Mouse (Mus musculus) heart, postnatal 25 days (tissue): ENCODE data around the gene Herc1. TPM values are rescaled to one million over a fixed set of nuclear protein-coding genes. Genes with fewer than 3 reads are reported as not detected.
A peak's percentile ranks its signal among the peaks of the same experiment; 100 is the strongest.
"Not testable (repeated sequence)": the region's sequence is repeated elsewhere in the genome, so short reads cannot be mapped to it uniquely, and the experiment has no call there.

ENCODE experiments used
- DNase-seq: peaks from one replicate; pipeline ENCODE4 v3.0.0; 2022; ENCODE audit warnings: low spot score
- intact Hi-C: fragments of 180-260 bp; cut with DNase I; formaldehyde crosslinking; loops from one replicate; pipeline ENCODE4 v1.15.1; 2025
- total RNA-seq, 2 experiments: library from RNA; stranded (reverse); gene quantifications; 2 replicates each; pipeline ENCODE4 v1.2.3; 2021

The Herc1 gene
- total RNA-seq, 2 experiments from 2014 or later: 33.9 to 38.5 TPM

DNA sequence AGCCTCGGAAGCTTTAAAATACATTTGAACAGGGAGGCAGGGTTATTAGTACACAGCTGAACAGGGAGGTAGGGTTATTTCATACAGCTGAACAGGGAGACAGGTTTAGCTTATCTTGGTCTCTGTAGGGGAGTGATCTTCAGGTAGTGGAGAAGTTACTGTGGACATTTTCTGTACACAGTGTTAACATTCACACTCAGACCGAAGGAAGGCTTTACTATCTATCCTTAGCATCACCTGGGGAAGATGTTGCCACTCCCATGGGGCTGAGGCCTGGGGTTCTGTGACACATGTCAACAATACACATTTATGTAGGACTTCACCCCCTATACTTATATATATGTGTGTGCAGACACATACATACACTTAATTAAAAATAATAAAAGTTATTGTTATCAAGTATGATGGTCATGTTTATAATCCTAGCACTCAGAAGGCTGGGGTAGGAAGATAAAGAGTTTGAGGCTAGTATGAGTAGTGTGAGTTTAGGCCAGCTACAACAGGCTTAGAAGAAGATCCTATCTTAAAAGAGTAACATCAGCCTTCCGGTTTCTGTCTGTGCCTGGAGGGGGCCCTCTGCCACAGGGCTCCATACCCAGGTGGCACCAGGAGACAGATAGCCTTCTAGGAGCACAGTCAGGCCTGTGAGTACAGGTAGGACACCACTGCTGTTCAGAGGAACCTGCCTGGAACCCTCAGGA, 9.7 kb upstream of the Herc1 start:
- DNase-seq: no peak
- intact Hi-C loops: no loop called here

GRCm38 (mm10) chr9:66347405-66348035, 2.7 kb upstream of the Herc1 start:
- intact Hi-C loops: loop anchor here (5.0 kb wide), 1 partner anchor 40 kb away; no protein-coding TSS in a partner anchor
- no peak for DNase-seq

GRCm38 (mm10) chr9:66349144-66349859, 948 bp upstream of the Herc1 start:
- no peak for DNase-seq
- intact Hi-C loops: loop anchor here (5.0 kb wide), 1 partner anchor 42 kb away; no protein-coding TSS in a partner anchor

DNA sequence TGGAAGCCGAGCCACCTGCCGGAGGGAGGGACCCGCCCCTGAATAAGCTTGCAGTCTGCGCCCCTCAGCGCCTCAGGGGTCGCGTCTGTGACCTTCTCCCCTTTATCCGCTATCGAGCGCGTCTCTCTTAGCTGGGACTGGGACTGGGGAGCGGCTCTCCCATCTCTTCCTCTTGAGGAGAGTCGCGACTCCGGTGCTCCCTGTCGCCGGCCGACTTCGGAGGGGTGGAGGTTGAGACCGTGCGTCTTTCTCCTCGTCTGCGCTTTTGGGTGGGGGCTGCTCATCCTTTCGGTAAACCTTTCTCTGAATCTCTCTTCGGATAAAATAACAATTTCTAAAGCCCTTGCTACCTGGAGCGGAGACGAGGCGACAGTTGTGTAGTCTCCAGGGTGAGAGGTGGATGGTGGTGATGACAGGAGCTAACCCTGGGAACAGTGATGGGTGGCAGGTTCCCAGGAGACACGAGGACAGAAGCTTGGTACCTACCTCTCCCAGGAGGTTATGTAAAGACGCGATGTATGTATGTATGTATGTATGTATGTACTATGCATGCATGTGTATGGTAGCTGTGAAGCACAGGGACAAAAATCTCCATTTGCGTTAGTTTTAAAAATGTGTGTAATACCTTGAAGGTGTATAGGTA, 659 bp downstream of the Herc1 start:
- no peak for DNase-seq
- intact Hi-C loops: no loop called here

GRCm38 (mm10) chr9:66352704-66353103, 2.5 kb downstream of the Herc1 start:
- intact Hi-C loops: no loop called here

GRCm38 (mm10) chr9:66359135-66359534, 8.9 kb downstream of the Herc1 start:
- no peak for DNase-seq
- intact Hi-C loops: no loop called here

More at GRCm38 (mm10) chr9:66352704-66353103, 2.5 kb downstream of the Herc1 start:
- DNase-seq: no peak

DNA sequence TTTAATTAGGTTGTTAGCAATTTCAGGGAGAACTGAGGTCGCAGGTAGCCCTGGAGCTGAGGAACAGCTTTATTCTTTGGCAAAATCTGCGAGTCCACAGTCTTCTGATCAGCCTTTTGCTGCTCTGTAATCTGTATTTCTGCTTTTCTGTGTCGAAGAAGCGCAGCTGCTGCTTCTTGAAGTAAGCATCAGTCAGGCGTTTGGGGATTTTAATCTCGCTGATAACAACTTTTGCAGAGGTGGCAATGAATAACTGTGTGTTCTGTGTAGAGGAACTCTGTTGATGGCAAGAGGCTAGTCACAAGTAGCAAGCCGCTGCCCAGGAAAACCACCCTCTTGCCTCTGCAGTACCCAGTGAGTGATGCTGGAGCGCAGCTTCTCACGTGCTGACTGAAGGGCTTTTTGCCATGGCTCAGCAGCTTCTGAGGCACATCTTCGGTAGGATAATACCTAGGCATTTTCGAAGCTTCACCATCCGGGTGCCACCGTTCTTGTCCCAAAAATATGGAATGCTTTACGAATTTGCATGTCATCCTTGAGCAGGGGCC, 10.0 kb downstream of the Herc1 start:
- intact Hi-C loops: no loop called here
- peak; percentile 1 for DNase-seq

DNA sequence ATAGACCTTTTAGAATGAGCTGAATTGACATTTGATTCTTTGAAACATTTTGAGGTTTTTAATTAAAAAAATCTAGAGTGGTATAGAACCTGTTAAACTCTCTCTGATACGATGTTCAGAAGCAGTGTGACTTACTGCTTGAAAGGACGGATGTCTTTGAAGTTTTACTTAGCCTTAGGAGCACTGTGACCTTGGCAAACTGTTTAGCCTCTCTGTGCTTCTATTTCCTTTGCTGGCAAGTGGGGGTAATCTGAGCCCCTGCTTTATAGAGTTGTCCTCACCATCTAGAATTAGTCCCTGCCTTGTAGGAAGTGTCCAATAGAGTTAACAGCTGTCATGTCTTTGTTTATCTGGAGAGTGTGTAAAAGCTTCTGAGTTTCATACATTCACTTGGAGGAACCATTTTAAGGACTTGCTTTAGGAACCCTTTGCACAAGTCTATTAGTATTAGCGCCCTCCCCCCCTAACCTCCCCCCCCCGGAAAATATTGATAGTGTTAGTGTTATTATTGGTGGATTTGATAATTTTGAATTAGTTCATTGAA, 18.7 kb downstream of the Herc1 start:
- no peak for DNase-seq
- intact Hi-C loops: no loop called here

DNA sequence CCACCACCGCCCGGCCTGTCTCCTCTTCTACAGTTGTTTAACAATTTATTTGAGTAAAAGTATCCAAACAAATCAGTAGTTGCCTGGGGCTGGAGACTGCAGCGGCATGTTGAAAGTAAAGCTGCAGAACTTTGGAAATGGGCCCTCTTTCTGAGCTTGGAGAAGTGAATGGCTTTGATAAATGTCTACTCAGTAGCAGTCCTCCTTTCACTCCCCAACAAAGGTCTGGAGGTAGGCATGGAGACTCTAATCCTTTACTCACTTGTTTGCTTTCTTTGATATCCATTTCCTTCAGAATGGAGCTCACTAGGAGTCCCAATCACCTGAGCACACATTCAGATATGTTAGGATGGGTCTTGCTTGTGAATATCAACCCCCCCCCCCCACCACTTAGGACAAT, 20.1 kb downstream of the Herc1 start:
- intact Hi-C loops: no loop called here
- DNase-seq: no peak

DNA sequence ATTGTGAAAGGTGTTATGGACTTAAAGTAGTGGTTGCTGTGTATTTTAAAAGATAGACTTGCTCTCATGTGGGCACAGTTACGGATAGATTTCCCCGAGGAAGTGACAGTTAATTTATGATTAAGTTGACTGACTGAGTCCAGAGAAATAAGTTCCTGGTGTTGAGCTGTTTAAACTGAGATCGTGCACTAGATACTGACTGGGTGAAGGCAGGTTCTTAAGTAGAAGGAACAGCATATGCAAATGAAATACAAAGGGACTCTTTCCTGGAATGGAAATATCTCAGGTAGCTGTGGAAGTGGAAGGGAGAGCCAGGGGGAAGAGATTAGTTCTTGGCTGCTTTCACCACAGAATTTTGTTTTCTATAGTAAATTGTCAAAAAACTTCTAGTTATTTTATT, 20.6 kb downstream of the Herc1 start:
- no peak for DNase-seq
- intact Hi-C loops: no loop called here

DNA sequence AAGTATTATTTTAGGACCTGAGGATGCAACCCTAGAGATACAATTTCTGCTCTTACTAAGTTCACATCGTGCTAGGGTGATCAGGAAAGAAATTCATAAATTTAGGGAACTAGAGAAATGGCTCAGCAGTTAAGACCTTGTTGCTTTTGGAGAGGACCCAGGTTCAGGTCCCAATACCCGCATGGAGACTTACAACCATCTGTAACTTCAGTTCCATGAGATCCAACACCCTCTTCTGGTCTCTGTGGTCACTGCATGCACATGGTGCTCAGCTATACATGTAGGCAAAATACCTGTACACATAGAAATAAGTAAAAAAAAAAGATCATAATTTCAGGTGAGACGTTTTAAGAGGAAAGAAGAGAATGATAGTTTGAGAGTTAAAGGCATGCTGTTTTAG, 23.2 kb downstream of the Herc1 start:
- intact Hi-C loops: no loop called here
- DNase-seq: no peak

DNA sequence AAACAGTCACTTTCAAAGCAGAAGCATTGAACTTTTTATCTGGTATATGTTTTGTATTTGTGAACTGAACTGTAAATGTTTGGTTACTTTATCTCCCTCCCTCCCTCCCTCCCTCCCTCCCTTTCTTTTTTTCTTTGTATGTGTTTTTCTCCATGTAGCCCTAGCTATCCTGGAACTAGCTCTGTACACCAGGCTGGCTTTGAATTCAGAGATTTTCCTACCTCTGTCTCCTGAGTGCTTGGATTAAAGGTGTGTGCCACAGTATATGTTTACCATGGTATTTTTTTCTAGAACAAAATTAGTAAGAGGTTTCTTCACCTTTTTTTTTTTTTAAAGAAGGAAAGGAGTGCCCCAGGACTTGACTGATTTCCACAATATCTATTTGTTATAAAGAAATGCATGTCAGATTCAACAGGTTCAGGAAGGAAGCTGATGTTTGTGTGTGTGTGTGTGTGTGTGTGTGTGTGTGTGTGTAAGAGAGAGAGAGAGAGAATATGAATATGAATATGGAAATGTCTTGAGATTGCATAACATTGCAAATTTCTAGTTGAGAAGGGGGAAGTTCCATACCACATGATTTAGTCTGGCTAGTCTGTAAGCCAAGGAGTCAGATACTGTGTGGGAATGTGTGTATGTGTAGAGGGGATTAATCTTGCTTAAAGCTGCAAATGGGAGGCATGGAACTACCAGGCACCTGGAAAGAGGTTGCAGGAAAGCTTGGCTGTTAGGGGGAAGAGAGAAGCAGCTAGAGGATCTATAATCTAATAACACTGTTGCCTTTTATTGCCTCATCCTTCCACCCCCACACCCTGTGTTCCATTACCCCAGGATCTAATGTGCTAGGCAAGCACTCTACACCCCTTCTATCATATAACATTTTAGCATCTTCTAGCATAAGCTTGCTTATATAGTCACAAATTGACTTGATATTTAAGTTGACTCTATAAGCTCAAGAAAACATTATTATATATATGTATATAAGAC, 24.5 kb downstream of the Herc1 start:
- intact Hi-C loops: loop anchor here (5.0 kb wide), 1 partner anchor 87 kb away; no protein-coding TSS in a partner anchor
- DNase-seq: no peak

DNA sequence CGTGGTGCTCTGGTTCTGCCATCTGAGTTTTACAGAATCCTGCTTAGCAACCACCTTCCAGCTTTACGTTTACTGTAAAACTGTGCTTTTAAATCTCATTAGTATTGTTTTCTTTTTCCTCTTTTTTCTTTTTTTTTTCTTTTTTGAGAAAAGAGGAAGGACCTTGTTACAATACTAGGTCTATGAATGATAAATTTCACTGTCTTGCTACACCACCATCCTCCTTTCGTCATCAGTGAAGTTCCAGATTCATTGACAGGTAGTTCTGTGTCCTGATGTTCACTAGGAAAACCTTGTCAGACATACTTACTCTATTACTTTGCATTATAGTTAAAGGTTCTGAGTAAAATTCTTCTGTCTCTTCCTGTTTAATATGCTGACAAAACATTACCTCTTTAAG, 33.2 kb downstream of the Herc1 start:
- DNase-seq: no peak
- intact Hi-C loops: no loop called here

- DNase-seq: not testable (repeated sequence)
- intact Hi-C loops: loop anchor here (5.0 kb wide), 1 partner anchor 248 kb away; no protein-coding TSS in a partner anchor
These were observed 40.1 kb downstream of the Herc1 start for GRCm38 (mm10) chr9:66390338-66390737.

DNA sequence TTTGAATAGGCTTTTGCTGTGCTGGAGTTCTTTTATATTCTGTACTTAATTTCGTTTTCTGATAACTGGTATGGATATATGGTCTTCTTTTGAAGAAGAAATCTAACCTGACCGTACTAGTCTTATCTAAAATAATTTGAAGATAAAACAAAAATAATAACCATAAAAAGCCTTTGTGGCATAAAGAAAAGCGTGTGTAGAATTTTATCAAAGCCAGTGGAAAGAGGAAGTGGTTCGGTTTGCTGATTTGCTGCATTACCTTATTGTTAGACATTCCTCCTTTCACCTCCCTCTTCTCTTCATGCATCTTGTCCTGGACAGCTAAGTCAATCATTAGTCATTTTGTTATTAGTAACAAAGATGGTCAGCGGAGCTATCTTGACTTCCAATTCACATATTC, 43.1 kb downstream of the Herc1 start:
- no peak for DNase-seq
- intact Hi-C loops: loop anchor here (5.0 kb wide), 1 partner anchor 251 kb away; no protein-coding TSS in a partner anchor

GRCm38 (mm10) chr9:66423492-66423891, 73.2 kb downstream of the Herc1 start:
- intact Hi-C loops: no loop called here
- DNase-seq: no peak

GRCm38 (mm10) chr9:66440007-66440406, 89.8 kb downstream of the Herc1 start:
- intact Hi-C loops: no loop called here
- DNase-seq: no peak

- intact Hi-C loops: no loop called here
- DNase-seq: no peak
These were observed 98.0 kb downstream of the Herc1 start for GRCm38 (mm10) chr9:66448253-66448652.
